Mouse (Mus musculus) stomach, embryonic 14.5 days (tissue): ENCODE measurements around the gene Slc44a1. TPM values are rescaled to one million over a fixed set of nuclear protein-coding genes. Genes with fewer than 3 reads are reported as not detected.

ENCODE experiments used
- ATAC-seq: fragments of 200-750 bp; cut with Nextera tagmentation; 2 replicates; pipeline ENCODE4 v1.8.0; 2017; ENCODE audit warnings: low read depth, moderate TSS enrichment; ENCODE audit not compliant: insufficient number of reproducible peaks, insufficient read depth, low FRiP score
- H3K27ac ChIP-seq: fragments of 300-500 bp; sonication (generic); 2 replicates; pipeline ENCODE4 v1.5.1; 2014; ENCODE audit warnings: mild to moderate bottlenecking, low read length, moderate library complexity, mixed read lengths
- H3K27me3 ChIP-seq: fragments of 300-500 bp; sonication (generic); 2 replicates; pipeline ENCODE4 v1.6.1; 2014; ENCODE audit warnings: low read length, control low read depth, mixed read lengths; ENCODE audit not compliant: control insufficient read depth, insufficient read depth
- H3K36me3 ChIP-seq: fragments of 300-500 bp; sonication (generic); 2 replicates; pipeline ENCODE4 v1.6.1; 2014; ENCODE audit warnings: mild to moderate bottlenecking, control low read depth, low read length, moderate library complexity, mixed read lengths; ENCODE audit not compliant: control insufficient read depth, insufficient read depth
- H3K4me1 ChIP-seq: fragments of 300-500 bp; sonication (generic); 2 replicates; pipeline ENCODE4 v1.6.1; 2014; ENCODE audit warnings: low read length, control low read depth, mixed read lengths; ENCODE audit not compliant: control insufficient read depth, insufficient read depth
- H3K4me2 ChIP-seq: fragments of 300-500 bp; sonication (generic); replicated peaks from 2 replicates; pipeline ENCODE4 v1.6.1; 2014; ENCODE audit warnings: low read depth, low read length, control low read depth
- H3K4me3 ChIP-seq: fragments of 300-500 bp; sonication (generic); 2 replicates; pipeline ENCODE4 v1.5.1; 2014; ENCODE audit warnings: low read depth, low read length, control low read depth
- H3K9ac ChIP-seq: fragments of 300-500 bp; sonication (generic); replicated peaks from 2 replicates; pipeline ENCODE4 v1.6.1; 2014; ENCODE audit warnings: low read depth, mild to moderate bottlenecking, control low read depth, low read length, moderate library complexity, mixed read lengths
- H3K9me3 ChIP-seq: fragments of 300-500 bp; sonication (generic); 2 replicates; pipeline ENCODE4 v1.6.1; 2016; ENCODE audit warnings: low read depth, low read length, control low read depth; ENCODE audit not compliant: control insufficient read depth
- WGBS: fragments of 180-500 bp; shearing (Covaris S2); extraction: QIAGEN DNeasy Blood & Tissue Kit; methylation state at CpG from one replicate; pipeline ENCODE4 v1.1.7; 2014; 5-methylcytosine and 5-hydroxymethylcytosine counted together
- polyA plus RNA-seq: library from polyadenylated mRNA; unstranded; fragments of >200 nt; fragmentation: Nextera tagmentation; extraction: Ambion mirVana; gene quantifications from 2 replicates; pipeline ENCODE4 v1.2.1, GENCODE M21; 2014

Gene Slc44a1
- polyA plus RNA-seq = 39.4 and 60.7 TPM in 2 replicates

- Histone ChIP-seq H3K27ac (peak within 1 kb of the TSS; percentile 86), H3K9ac (peak within 1 kb of the TSS; percentile 83), H3K9me3 (no peaks in the 10 kb centered on the region), H3K36me3 (no peaks in the 10 kb centered on the region), H3K4me3 (peak within 1 kb of the TSS; percentile 92), H3K4me2 (peak within 1 kb of the TSS; percentile 97), H3K4me1 (peaks cover 22% of the 10 kb centered on the region), H3K27me3 (no peaks in the 10 kb centered on the region)
- under 1% methylated on average over 77 of the region's 122 CpGs for WGBS
- peak; percentile 95 for ATAC-seq
Measured at GRCm38 (mm10) chr4:53440010-53440815, at the start of gene Slc44a1. Slc44a1 (plus strand) TSS chr4:53440413.

GRCm38 (mm10) chr4:53395002-53395401, 45.2 kb upstream of the Slc44a1 start:
- Histone ChIP-seq H3K4me1 (no peaks in the 10 kb centered on the region), H3K27me3 (no peaks in the 10 kb centered on the region), H3K36me3 (no peaks in the 10 kb centered on the region), H3K27ac (no peak overlapping the region), H3K9me3 (no peaks in the 10 kb centered on the region), H3K4me2 (no peak overlapping the region), H3K9ac (no peak overlapping the region), H3K4me3 (no peak overlapping the region)
- 60% methylated on average over 3 of the region's 3 CpGs for WGBS
- ATAC-seq = no peak

GRCm38 (mm10) chr4:53396623-53397192, 43.5 kb upstream of the Slc44a1 start:
- Histone ChIP-seq H3K27me3 (no peaks in the 10 kb centered on the region), H3K4me2 (no peak overlapping the region), H3K9ac (no peak overlapping the region), H3K36me3 (no peaks in the 10 kb centered on the region), H3K9me3 (no peaks in the 10 kb centered on the region), H3K4me1 (no peaks in the 10 kb centered on the region), H3K27ac (no peak overlapping the region), H3K4me3 (no peak overlapping the region)
- ATAC-seq = no peak
- WGBS = 57% methylated on average over 11 of the region's 11 CpGs

GRCm38 (mm10) chr4:53397280-53398117, 42.7 kb upstream of the Slc44a1 start:
- Histone ChIP-seq H3K27ac (no peak overlapping the region), H3K4me2 (no peak overlapping the region)
- 63% methylated on average over 4 of the region's 4 CpGs for WGBS

GRCm38 (mm10) chr4:53398561-53398960, 41.7 kb upstream of the Slc44a1 start:
- Histone ChIP-seq H3K36me3 (no peaks in the 10 kb centered on the region), H3K9ac (no peak overlapping the region)
- 63% methylated on average over 5 of the region's 5 CpGs for WGBS

More at GRCm38 (mm10) chr4:53397280-53398117, 42.7 kb upstream of the Slc44a1 start:
- no peaks in the 10 kb centered on the region for H3K36me3 ChIP-seq
- no peak overlapping the region for H3K9ac ChIP-seq
- no peaks in the 10 kb centered on the region for H3K9me3 ChIP-seq
- ATAC-seq = no peak
- H3K4me1 ChIP-seq = no peaks in the 10 kb centered on the region
- H3K4me3 ChIP-seq = no peak overlapping the region
- H3K27me3 ChIP-seq = no peaks in the 10 kb centered on the region

GRCm38 (mm10) chr4:53399428-53399827, 40.8 kb upstream of the Slc44a1 start:
- Histone ChIP-seq H3K4me2 (no peak overlapping the region), H3K36me3 (no peaks in the 10 kb centered on the region), H3K27me3 (no peaks in the 10 kb centered on the region), H3K4me1 (no peaks in the 10 kb centered on the region), H3K9ac (no peak overlapping the region), H3K4me3 (no peak overlapping the region), H3K9me3 (no peaks in the 10 kb centered on the region), H3K27ac (no peak overlapping the region)
- 56% methylated on average over 1 of the region's 1 CpGs for WGBS
- ATAC-seq = no peak

More at GRCm38 (mm10) chr4:53398561-53398960, 41.7 kb upstream of the Slc44a1 start:
- no peaks in the 10 kb centered on the region for H3K4me1 ChIP-seq
- ATAC-seq = no peak
- H3K4me3 ChIP-seq = no peak overlapping the region
- no peak overlapping the region for H3K27ac ChIP-seq
- no peak overlapping the region for H3K4me2 ChIP-seq
- H3K9me3 ChIP-seq = no peaks in the 10 kb centered on the region
- no peaks in the 10 kb centered on the region for H3K27me3 ChIP-seq

GRCm38 (mm10) chr4:53403386-53403785, 36.8 kb upstream of the Slc44a1 start:
- no peak overlapping the region for H3K27ac ChIP-seq
- H3K27me3 ChIP-seq = no peaks in the 10 kb centered on the region
- H3K4me3 ChIP-seq = no peak overlapping the region
- H3K36me3 ChIP-seq = no peaks in the 10 kb centered on the region
- ATAC-seq = no peak
- no peak overlapping the region for H3K9ac ChIP-seq
- no peaks in the 10 kb centered on the region for H3K9me3 ChIP-seq
- H3K4me1 ChIP-seq = no peaks in the 10 kb centered on the region
- H3K4me2 ChIP-seq = no peak overlapping the region
- 87% methylated on average over 12 of the region's 12 CpGs for WGBS

- H3K9ac ChIP-seq = no peak overlapping the region
- H3K9me3 ChIP-seq = no peaks in the 10 kb centered on the region
- ATAC-seq = no peak
- no peak overlapping the region for H3K4me2 ChIP-seq
- H3K4me1 ChIP-seq = no peaks in the 10 kb centered on the region
- no peaks in the 10 kb centered on the region for H3K36me3 ChIP-seq
- H3K27ac ChIP-seq = no peak overlapping the region
- H3K27me3 ChIP-seq = no peaks in the 10 kb centered on the region
- no peak overlapping the region for H3K4me3 ChIP-seq
- 83% methylated on average over 6 of the region's 6 CpGs for WGBS
Measured at GRCm38 (mm10) chr4:53404431-53404925, 35.7 kb upstream of the Slc44a1 start.
